Mouse (Mus musculus) brain, embryonic 14.5 days (tissue): Measurements from ENCODE around the gene Slc39a11.

ENCODE experiments used
- CTCF ChIP-seq: fragments of 200-500 bp; IDR thresholded peaks from 2 replicates; pipeline ENCODE4 v1.5.1; 2012; ENCODE audit warnings: inconsistent platforms, mild to moderate bottlenecking, moderate library complexity, borderline replicate concordance; ENCODE audit not compliant: insufficient read depth, insufficient read length; ENCODE audit errors: extremely low read depth
- POLR2A ChIP-seq: fragments of 200-500 bp; IDR thresholded peaks from 2 replicates; pipeline ENCODE4 v1.6.1; 2012; ENCODE audit warnings: mild to moderate bottlenecking, inconsistent platforms, borderline replicate concordance; ENCODE audit not compliant: poor library complexity, insufficient read depth, insufficient read length, severe bottlenecking; ENCODE audit errors: extremely low read depth

DNA sequence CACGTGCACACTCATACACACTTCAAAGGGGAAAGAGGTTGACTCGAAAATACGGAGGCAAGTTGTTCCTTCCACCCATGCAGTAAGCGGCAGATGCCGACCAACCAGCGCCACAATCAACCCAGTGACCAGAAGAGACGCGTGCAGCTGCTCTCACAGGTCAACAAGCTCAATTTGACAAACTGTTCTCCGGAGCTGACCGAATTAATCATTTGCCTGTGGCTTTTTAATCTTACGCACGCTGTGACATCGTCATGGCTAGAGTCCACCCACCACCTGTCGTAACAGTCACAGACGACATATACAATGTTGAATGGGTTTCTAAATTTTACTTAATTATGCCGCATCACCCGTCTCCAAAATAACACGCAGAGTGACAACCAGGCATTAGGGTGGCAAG lies 124.1 kb downstream of the Slc39a11 start:
- TF ChIP-seq POLR2A (no peak), CTCF (no peak)
